Mouse (Mus musculus) cerebellum, postnatal 10 days (tissue): ENCODE data around the gene Gm9045.
"Not testable (repeated sequence)": the region's sequence is repeated elsewhere in the genome, so short reads cannot be mapped to it uniquely, and the experiment has no call there.

ENCODE experiments used
- DNase-seq, 2 experiments: peaks; one replicate each; pipeline ENCODE4 v3.0.0; 2021; ENCODE audit warnings: mixed read lengths in 2 of 2

The Gm9045 gene

GRCm38 (mm10) chr10:118337731-118338130 is at the start of gene Gm9045:
Gm9045 (minus strand) TSS chr10:118337831.
- DNase-seq: not testable (repeated sequence)

- DNase-seq: peak; percentile 93
Observed at GRCm38 (mm10) chr10:118370443-118370842, 32.8 kb upstream of the Gm9045 start.

- peak; percentile 5 to 6 for DNase-seq
Observed at GRCm38 (mm10) chr10:118369518-118369917, 31.9 kb upstream of the Gm9045 start.

GRCm38 (mm10) chr10:118354005-118354404 is 16.4 kb upstream of the Gm9045 start, which contains the start of gene Gm9049:
Gm9049 (minus strand) TSS chr10:118354105.
- DNase-seq: not testable (repeated sequence)

GRCm38 (mm10) chr10:118348579-118348978 is 10.9 kb upstream of the Gm9045 start, which contains the start of gene Gm9048:
Gm9048 (minus strand) TSS chr10:118348679.
- DNase-seq: not testable (repeated sequence)

GRCm38 (mm10) chr10:118343155-118343554 is 5.5 kb upstream of the Gm9045 start, which contains the start of gene Gm9046:
Gm9046 (minus strand) TSS chr10:118343255.
- DNase-seq: not testable (repeated sequence)

GRCm38 (mm10) chr10:118332308-118332707 is 5.3 kb downstream of the Gm9045 start, which contains the start of gene Gm9044:
Gm9044 (minus strand) TSS chr10:118332408.
- DNase-seq: not testable (repeated sequence)

GRCm38 (mm10) chr10:118326869-118327268 is 10.8 kb downstream of the Gm9045 start, which contains the start of gene Gm9040:
Gm9040 (minus strand) TSS chr10:118326969.
- not testable (repeated sequence) for DNase-seq

GRCm38 (mm10) chr10:118319024-118319423 is 18.6 kb downstream of the Gm9045 start:
- DNase-seq: no peak

GRCm38 (mm10) chr10:118302133-118302532 is 35.5 kb downstream of the Gm9045 start:
- DNase-seq: not testable (repeated sequence)

GRCm38 (mm10) chr10:118294938-118295337 is 42.7 kb downstream of the Gm9045 start, which contains the start of gene Iltifb:
Iltifb (minus strand) TSS chr10:118295038.
- DNase-seq: no peak
